Mouse (Mus musculus): ENCODE measurements around the gene Snrpb2. TPM values are rescaled to one million over a fixed set of nuclear protein-coding genes. Genes with fewer than 3 reads are reported as not detected.

Gene Snrpb2
- polyA plus RNA-seq, 1 experiment from 2014 or later: 128 TPM

DNA sequence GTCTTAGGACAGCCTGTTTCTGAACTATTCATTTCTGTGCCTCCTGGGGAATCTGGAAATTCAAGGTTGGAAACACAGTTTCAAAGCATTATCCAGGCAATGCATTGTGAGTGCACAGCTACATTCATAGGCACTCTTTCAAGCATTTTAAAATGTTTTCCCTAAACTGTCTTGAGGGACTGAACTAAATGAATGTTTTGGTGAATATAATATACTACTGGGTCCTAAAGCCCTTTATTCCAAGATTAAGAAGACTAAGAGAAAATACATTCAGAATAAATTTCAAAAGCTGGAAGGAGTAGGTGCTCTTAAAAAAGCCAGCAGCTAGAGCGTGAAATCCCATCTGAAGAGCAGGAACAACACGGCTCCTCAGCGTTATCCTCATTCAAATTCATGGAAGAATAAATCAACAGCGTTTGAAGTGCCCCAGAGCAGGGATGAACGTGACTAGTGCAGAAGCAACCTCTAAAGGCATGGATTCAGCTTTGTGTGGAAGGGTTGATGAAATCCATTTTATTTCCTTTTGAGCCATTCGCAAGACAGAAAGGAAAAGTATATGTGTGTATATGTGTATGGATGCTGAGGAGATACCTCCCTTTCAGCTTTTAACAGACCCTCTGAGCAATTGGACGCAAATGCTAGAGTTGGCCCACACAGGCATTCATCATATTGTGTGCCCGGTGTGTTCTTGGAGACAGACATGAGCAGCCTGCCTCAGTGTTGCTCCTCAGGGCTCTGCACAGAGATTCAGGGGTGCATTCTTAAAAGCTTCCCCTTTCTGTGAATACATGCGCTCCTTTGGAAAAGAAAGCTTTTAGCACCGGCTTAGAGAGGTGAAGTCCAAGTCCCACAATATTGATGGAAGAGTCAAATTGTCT, 30.2 kb upstream of the Snrpb2 start:
- Histone ChIP-seq H3K4me1 (ENCODE audit: control insufficient read depth, insufficient read depth, low read length) (no peaks in the 10 kb centered on the region), H3K9ac (ENCODE audit: low read length) (no peak overlapping the region), H3K36me3 (ENCODE audit: control insufficient read depth, insufficient read depth, low read length) (no peaks in the 10 kb centered on the region), H3K4me2 (ENCODE audit: low read depth) (no peak overlapping the region), H3K27ac (ENCODE audit: low read depth, low read length) (peak overlapping the region; percentile 46; the same call in 1 of the 2 replicates), H3K9me3 (ENCODE audit: control insufficient read depth, low read length) (no peaks in the 10 kb centered on the region), H3K27me3 (ENCODE audit: control insufficient read depth, insufficient read depth, low read length) (no peaks in the 10 kb centered on the region), H3K4me3 (ENCODE audit: low read depth, low read length) (no peak overlapping the region)
- WGBS: 64% methylated on average over 10 of the region's 10 CpGs
- peak; percentile 80 for ATAC-seq (ENCODE audit: insufficient read depth, low FRiP score, low TSS enrichment)
- peak; percentile 10 for DNase-seq (ENCODE audit: low spot score)

DNA sequence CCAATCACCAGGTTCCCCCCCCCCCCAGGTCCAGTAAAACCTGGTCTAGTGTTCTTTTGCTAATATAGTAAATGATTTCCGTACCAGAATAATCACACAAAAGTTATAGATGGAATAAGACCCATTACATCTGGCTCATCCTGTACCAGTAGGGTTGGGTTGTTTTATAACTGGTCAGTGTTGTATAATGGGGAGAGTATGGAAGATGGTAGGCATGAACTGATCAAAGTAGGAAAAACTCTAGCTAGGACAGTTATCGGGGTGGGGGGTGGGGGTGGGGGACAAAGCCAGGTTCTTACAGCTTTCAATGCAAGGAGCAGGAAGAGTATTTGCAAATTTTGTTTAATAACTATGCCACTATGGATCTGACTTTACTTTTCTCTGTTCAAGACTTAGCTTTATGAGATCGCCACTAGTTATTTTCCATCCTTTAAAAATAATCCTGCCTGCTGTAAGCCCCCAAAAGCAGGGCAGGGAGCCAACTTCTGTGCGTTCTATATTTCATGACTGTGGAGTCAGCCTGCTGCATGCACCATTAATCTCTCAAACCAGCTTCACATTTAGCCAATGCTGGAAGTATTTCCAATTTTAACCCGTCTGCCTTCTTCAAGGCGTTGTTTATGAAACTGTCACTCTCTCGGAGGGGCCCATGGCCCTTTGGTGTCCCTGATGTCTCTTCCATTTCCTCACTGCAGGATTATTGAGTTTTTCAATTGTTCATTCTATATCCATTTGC, 28.3 kb upstream of the Snrpb2 start:
- DNase-seq (ENCODE audit: low spot score) (no peak), ATAC-seq (ENCODE audit: insufficient read depth, low FRiP score, low TSS enrichment) (no peak)
- no peaks in the 10 kb centered on the region for H3K4me1 ChIP-seq (ENCODE audit: control insufficient read depth, insufficient read depth, low read length)
- H3K27ac ChIP-seq (ENCODE audit: low read depth, low read length): no peak overlapping the region
- 78% methylated on average over 7 of the region's 7 CpGs for WGBS
- no peaks in the 10 kb centered on the region for H3K36me3 ChIP-seq (ENCODE audit: control insufficient read depth, insufficient read depth, low read length)
- H3K27me3 ChIP-seq (ENCODE audit: control insufficient read depth, insufficient read depth, low read length): no peaks in the 10 kb centered on the region
- no peak overlapping the region for H3K9ac ChIP-seq (ENCODE audit: low read length)
- H3K4me3 ChIP-seq (ENCODE audit: low read depth, low read length): no peak overlapping the region
- H3K4me2 ChIP-seq (ENCODE audit: low read depth): no peak overlapping the region
- H3K9me3 ChIP-seq (ENCODE audit: control insufficient read depth, low read length): no peaks in the 10 kb centered on the region

DNA sequence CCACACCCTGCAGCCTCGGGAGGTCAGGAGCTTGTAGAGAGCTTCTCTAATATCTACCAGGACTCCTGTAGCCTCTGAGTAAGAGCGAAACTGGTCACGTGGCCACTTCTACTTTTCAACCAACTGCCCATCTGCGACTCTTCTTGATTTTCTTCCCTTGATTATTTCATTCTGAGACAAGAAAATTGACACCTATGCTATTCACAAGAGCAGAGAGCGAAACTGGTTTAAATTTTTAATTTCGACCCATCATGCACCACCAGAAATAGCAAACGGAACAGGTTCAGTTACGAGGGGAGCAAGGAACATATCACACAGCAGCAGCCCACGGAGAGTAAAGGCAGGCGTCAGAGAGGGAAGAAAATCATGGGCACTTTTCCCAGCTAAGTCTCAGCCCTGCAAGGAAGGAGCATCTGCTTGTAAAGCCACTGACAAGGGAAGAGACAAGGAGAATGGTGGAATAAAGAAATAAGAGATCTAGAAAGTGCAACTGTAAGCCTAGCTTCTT, 27.7 kb upstream of the Snrpb2 start:
- ATAC-seq (ENCODE audit: insufficient read depth, low FRiP score, low TSS enrichment): no peak
- Histone ChIP-seq H3K27me3 (ENCODE audit: control insufficient read depth, insufficient read depth, low read length) (no peaks in the 10 kb centered on the region), H3K27ac (ENCODE audit: low read depth, low read length) (no peak overlapping the region), H3K36me3 (ENCODE audit: control insufficient read depth, insufficient read depth, low read length) (no peaks in the 10 kb centered on the region), H3K4me1 (ENCODE audit: control insufficient read depth, insufficient read depth, low read length) (no peaks in the 10 kb centered on the region), H3K4me3 (ENCODE audit: low read depth, low read length) (no peak overlapping the region), H3K4me2 (ENCODE audit: low read depth) (no peak overlapping the region), H3K9ac (ENCODE audit: low read length) (no peak overlapping the region), H3K9me3 (ENCODE audit: control insufficient read depth, low read length) (no peaks in the 10 kb centered on the region)
- WGBS: 86% methylated on average over 10 of the region's 10 CpGs
- DNase-seq (ENCODE audit: low spot score): no peak

DNA sequence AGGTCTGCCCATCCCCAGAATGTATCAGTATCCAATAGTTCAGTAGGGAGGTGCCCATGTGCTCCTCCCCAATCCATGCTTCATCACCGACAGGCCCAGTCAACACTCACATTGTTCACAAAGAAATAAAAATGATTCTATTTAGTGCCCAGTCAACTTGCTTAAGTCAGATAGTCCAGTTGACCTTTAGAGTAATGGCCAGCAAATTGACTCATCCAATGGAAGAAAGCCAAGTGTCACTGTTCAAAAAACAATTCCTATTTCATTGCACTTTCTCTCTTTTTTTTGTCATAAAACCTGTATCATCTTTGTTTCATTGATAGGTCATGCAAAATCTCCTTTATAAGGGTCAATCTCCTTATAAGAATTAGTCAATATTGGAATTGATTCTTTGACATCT, 21.2 kb upstream of the Snrpb2 start:
- 100% methylated on average over 1 of the region's 1 CpGs for WGBS
- Histone ChIP-seq H3K4me3 (ENCODE audit: low read depth, low read length) (no peak overlapping the region), H3K9ac (ENCODE audit: low read length) (no peak overlapping the region), H3K9me3 (ENCODE audit: control insufficient read depth, low read length) (no peaks in the 10 kb centered on the region), H3K27ac (ENCODE audit: low read depth, low read length) (no peak overlapping the region), H3K4me1 (ENCODE audit: control insufficient read depth, insufficient read depth, low read length) (no peaks in the 10 kb centered on the region), H3K27me3 (ENCODE audit: control insufficient read depth, insufficient read depth, low read length) (no peaks in the 10 kb centered on the region), H3K4me2 (ENCODE audit: low read depth) (no peak overlapping the region), H3K36me3 (ENCODE audit: control insufficient read depth, insufficient read depth, low read length) (no peaks in the 10 kb centered on the region)
- ATAC-seq (ENCODE audit: insufficient read depth, low FRiP score, low TSS enrichment) (no peak), DNase-seq (ENCODE audit: low spot score) (no peak)

DNA sequence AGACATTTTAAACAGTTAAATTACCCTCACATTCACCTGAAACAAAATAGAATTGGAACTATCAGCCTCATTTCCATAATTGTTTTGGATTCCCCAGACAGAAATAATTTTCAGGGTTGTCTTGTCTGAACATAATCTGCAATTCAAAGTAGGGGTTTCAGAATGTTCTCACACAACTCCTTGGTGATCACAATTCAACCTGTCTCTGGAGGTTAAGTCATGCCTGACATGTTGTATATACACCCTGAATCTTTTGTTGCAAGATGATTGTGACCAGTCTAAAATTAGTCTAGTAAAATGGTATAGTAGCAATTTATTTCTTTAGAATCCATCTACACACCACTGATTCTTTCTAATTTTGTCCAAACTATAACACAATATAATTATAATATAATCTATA, 7.6 kb upstream of the Snrpb2 start:
- Histone ChIP-seq H3K4me3 (ENCODE audit: low read depth, low read length) (no peak overlapping the region), H3K36me3 (ENCODE audit: control insufficient read depth, insufficient read depth, low read length) (no peaks in the 10 kb centered on the region), H3K9me3 (ENCODE audit: control insufficient read depth, low read length) (no peaks in the 10 kb centered on the region), H3K4me2 (ENCODE audit: low read depth) (no peak overlapping the region), H3K27ac (ENCODE audit: low read depth, low read length) (no peak overlapping the region), H3K27me3 (ENCODE audit: control insufficient read depth, insufficient read depth, low read length) (no peaks in the 10 kb centered on the region), H3K9ac (ENCODE audit: low read length) (no peak overlapping the region), H3K4me1 (ENCODE audit: control insufficient read depth, insufficient read depth, low read length) (no peaks in the 10 kb centered on the region)
- peak; percentile 35; the same call in 1 of the 2 replicates for ATAC-seq (ENCODE audit: insufficient read depth, low FRiP score, low TSS enrichment)
- DNase-seq (ENCODE audit: low spot score): no peak

DNA sequence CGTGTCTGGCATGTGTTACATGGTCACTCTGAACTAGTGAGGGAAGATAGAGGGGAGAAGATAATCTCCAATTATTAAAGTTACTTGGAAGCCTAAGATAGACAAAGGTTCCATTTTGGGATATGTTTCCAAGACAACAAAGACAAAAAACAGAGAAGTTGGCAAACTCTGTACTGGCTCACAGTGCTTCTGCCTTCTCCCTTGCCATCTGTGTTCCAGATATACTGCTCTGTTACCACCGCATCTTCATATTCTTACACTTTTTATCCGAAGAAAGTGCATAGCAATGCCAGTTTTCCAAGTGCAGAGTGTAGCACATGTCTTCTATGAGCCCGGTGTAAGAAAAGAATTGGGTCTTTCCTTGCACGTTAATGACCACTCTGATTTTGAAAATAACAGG, 6.1 kb upstream of the Snrpb2 start:
- Histone ChIP-seq H3K27ac (ENCODE audit: low read depth, low read length) (no peak overlapping the region), H3K4me3 (ENCODE audit: low read depth, low read length) (no peak overlapping the region), H3K9ac (ENCODE audit: low read length) (no peak overlapping the region), H3K36me3 (ENCODE audit: control insufficient read depth, insufficient read depth, low read length) (no peaks in the 10 kb centered on the region), H3K27me3 (ENCODE audit: control insufficient read depth, insufficient read depth, low read length) (no peaks in the 10 kb centered on the region), H3K4me2 (ENCODE audit: low read depth) (no peak overlapping the region), H3K4me1 (ENCODE audit: control insufficient read depth, insufficient read depth, low read length) (no peaks in the 10 kb centered on the region), H3K9me3 (ENCODE audit: control insufficient read depth, low read length) (no peaks in the 10 kb centered on the region)
- ATAC-seq (ENCODE audit: insufficient read depth, low FRiP score, low TSS enrichment) (no peak), DNase-seq (ENCODE audit: low spot score) (no peak)
- WGBS: 76% methylated on average over 5 of the region's 5 CpGs

DNA sequence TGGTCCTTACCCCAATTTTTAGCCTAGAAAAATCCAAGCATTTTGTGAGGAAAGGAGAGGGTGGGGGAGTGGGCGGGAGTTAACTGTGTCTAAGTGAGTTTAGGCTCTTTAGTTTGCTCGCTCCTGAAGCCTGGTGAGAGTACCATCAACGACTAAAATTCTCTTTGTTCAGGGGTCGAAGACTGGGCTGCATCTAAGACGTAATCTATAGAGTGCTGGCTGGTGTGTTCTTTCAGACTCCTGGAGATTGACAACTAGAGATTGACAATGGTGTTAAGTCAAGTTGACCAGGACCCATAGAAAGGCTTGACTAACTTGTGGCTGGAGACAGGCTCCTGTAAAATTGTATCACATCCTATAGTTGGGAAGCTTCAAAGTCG, 417 bp upstream of the Snrpb2 start:
- Histone ChIP-seq H3K4me1 (ENCODE audit: control insufficient read depth, insufficient read depth, low read length) (0 out of 2 replicates have a peak, but pooled peaks cover 4% of the 10 kb centered on the region), H3K9me3 (ENCODE audit: control insufficient read depth, low read length) (no peaks in the 10 kb centered on the region), H3K27me3 (ENCODE audit: control insufficient read depth, insufficient read depth, low read length) (no peaks in the 10 kb centered on the region), H3K4me3 (ENCODE audit: low read depth, low read length) (peak overlapping the region; percentile 84), H3K27ac (ENCODE audit: low read depth, low read length) (no peak overlapping the region), H3K36me3 (ENCODE audit: control insufficient read depth, insufficient read depth, low read length) (no peaks in the 10 kb centered on the region), H3K9ac (ENCODE audit: low read length) (no peak overlapping the region; the same call in 1 of the 2 replicates), H3K4me2 (ENCODE audit: low read depth) (peak overlapping the region; percentile 41)
- DNase-seq (ENCODE audit: low spot score) (no peak), ATAC-seq (ENCODE audit: insufficient read depth, low FRiP score, low TSS enrichment) (no peak)
- 46% methylated on average over 6 of the region's 6 CpGs for WGBS

DNA sequence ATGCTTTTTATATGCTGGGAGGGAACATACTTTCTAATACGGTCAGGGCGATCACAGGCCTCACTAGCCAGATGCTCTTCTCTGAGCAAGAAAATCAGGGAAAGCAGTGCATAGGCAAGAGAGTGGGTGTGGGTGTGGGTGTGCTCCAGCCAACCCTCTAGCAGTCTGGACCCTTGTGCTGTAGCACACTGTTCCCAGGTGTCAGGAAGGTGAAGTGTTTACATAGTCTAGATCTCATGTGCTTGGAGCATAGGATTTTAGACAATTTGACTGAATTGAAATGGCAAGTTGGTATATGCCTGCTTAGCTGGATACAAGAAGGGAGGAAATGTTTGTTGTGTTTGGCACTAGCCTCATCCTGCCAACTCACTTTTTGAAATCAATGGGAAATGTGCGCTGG, 3.1 kb downstream of the Snrpb2 start:
- over 99% methylated on average over 3 of the region's 3 CpGs for WGBS
- DNase-seq (ENCODE audit: low spot score) (no peak), ATAC-seq (ENCODE audit: insufficient read depth, low FRiP score, low TSS enrichment) (no peak)
- Histone ChIP-seq H3K27me3 (ENCODE audit: control insufficient read depth, insufficient read depth, low read length) (no peaks in the 10 kb centered on the region), H3K4me3 (ENCODE audit: low read depth, low read length) (no peak overlapping the region), H3K27ac (ENCODE audit: low read depth, low read length) (no peak overlapping the region), H3K9ac (ENCODE audit: low read length) (no peak overlapping the region), H3K9me3 (ENCODE audit: control insufficient read depth, low read length) (no peaks in the 10 kb centered on the region), H3K4me1 (ENCODE audit: control insufficient read depth, insufficient read depth, low read length) (0 out of 2 replicates have a peak, but pooled peaks cover 4% of the 10 kb centered on the region), H3K36me3 (ENCODE audit: control insufficient read depth, insufficient read depth, low read length) (peaks cover 4% of the 10 kb centered on the region), H3K4me2 (ENCODE audit: low read depth) (no peak overlapping the region)
